Mouse (Mus musculus): ENCODE data around the gene Itgax. TPM values are rescaled to one million over a fixed set of nuclear protein-coding genes. Genes with fewer than 3 reads are reported as not detected.
"Not testable (repeated sequence)": the region's sequence is repeated elsewhere in the genome, so short reads cannot be mapped to it uniquely, and the experiment has no call there.

Gene Itgax
- polyA plus RNA-seq, 1 experiment, result 5.8 TPM

- Histone ChIP-seq H3K4me3 (ENCODE audit: low read depth, low read length) (no peak overlapping the region), H3K36me3 (ENCODE audit: control insufficient read depth, insufficient read depth, low read length) (no peaks in the 10 kb centered on the region), H3K27ac (ENCODE audit: insufficient read depth, low read depth, low read length) (peak overlapping the region; percentile 63), H3K27me3 (ENCODE audit: control insufficient read depth, insufficient read depth, low read length) (no peaks in the 10 kb centered on the region), H3K4me1 (ENCODE audit: control insufficient read depth, insufficient read depth, insufficient read length, low read length) (no peaks in the 10 kb centered on the region; the same call in 1 of the 2 replicates)
- WGBS, result 76% methylated on average over 2 of the region's 2 CpGs
- TF ChIP-seq CTCF (IDR thresholded peaks at IDR 0.05; ENCODE audit: extremely low read depth, insufficient read length, insufficient replicate concordance, low read depth, low read length) (no peak), POLR2A (IDR thresholded peaks at IDR 0.05; ENCODE audit: low read depth, low read length) (no peak)
Observed at GRCm38 (mm10) chr7:128133596-128133995, 4.2 kb downstream of the Itgax start.

- Histone ChIP-seq H3K27ac (ENCODE audit: insufficient read depth, low read depth, low read length) (no peak overlapping the region), H3K27me3 (ENCODE audit: control insufficient read depth, insufficient read depth, low read length) (no peaks in the 10 kb centered on the region), H3K4me3 (ENCODE audit: low read depth, low read length) (no peak overlapping the region), H3K36me3 (ENCODE audit: control insufficient read depth, insufficient read depth, low read length) (no peaks in the 10 kb centered on the region), H3K4me1 (ENCODE audit: control insufficient read depth, insufficient read depth, insufficient read length, low read length) (no peaks in the 10 kb centered on the region; the same call in 1 of the 2 replicates)
- TF ChIP-seq CTCF (IDR thresholded peaks at IDR 0.05; ENCODE audit: extremely low read depth, insufficient read length, insufficient replicate concordance, low read depth, low read length), result no peak
- no peak for TF ChIP-seq POLR2A (IDR thresholded peaks at IDR 0.05; ENCODE audit: low read depth, low read length)
- WGBS, result 60% methylated on average over 4 of the region's 4 CpGs
Observed at GRCm38 (mm10) chr7:128136927-128137326, 7.6 kb downstream of the Itgax start.

- Histone ChIP-seq H3K27ac (ENCODE audit: insufficient read depth, low read depth, low read length) (no peak overlapping the region), H3K4me3 (ENCODE audit: low read depth, low read length) (no peak overlapping the region), H3K4me1 (ENCODE audit: control insufficient read depth, insufficient read depth, insufficient read length, low read length) (no peaks in the 10 kb centered on the region), H3K27me3 (ENCODE audit: control insufficient read depth, insufficient read depth, low read length) (no peaks in the 10 kb centered on the region), H3K36me3 (ENCODE audit: control insufficient read depth, insufficient read depth, low read length) (no peaks in the 10 kb centered on the region)
- no peak for TF ChIP-seq CTCF (IDR thresholded peaks at IDR 0.05; ENCODE audit: extremely low read depth, insufficient read length, insufficient replicate concordance, low read depth, low read length)
- no peak for TF ChIP-seq POLR2A (IDR thresholded peaks at IDR 0.05; ENCODE audit: low read depth, low read length)
- 84% methylated on average over 6 of the region's 6 CpGs for WGBS
Observed at GRCm38 (mm10) chr7:128139611-128140010, 10.3 kb downstream of the Itgax start.

- 25% methylated on average over 8 of the region's 8 CpGs for WGBS
- Histone ChIP-seq H3K4me1 (ENCODE audit: control insufficient read depth, insufficient read depth, insufficient read length, low read length) (no peaks in the 10 kb centered on the region; the same call in 1 of the 2 replicates), H3K36me3 (ENCODE audit: control insufficient read depth, insufficient read depth, low read length) (no peaks in the 10 kb centered on the region), H3K27ac (ENCODE audit: insufficient read depth, low read depth, low read length) (no peak overlapping the region), H3K27me3 (ENCODE audit: control insufficient read depth, insufficient read depth, low read length) (no peaks in the 10 kb centered on the region), H3K4me3 (ENCODE audit: low read depth, low read length) (no peak overlapping the region)
- no peak for TF ChIP-seq CTCF (IDR thresholded peaks at IDR 0.05; ENCODE audit: extremely low read depth, insufficient read length, insufficient replicate concordance, low read depth, low read length)
- TF ChIP-seq POLR2A (IDR thresholded peaks at IDR 0.05; ENCODE audit: low read depth, low read length), result no peak
Observed at GRCm38 (mm10) chr7:128150970-128151369, 21.6 kb downstream of the Itgax start.

GRCm38 (mm10) chr7:128154076-128154475, 24.7 kb downstream of the Itgax start, which contains the start of gene Itgad:
Itgad (plus strand) TSS chr7:128154376.
- TF ChIP-seq POLR2A (IDR thresholded peaks at IDR 0.05; ENCODE audit: low read depth, low read length), result no peak
- TF ChIP-seq CTCF (IDR thresholded peaks at IDR 0.05; ENCODE audit: extremely low read depth, insufficient read length, insufficient replicate concordance, low read depth, low read length), result no peak
- no peak within 1 kb of the TSS for H3K4me3 ChIP-seq (ENCODE audit: low read depth, low read length)
- WGBS, result 97% methylated on average over 21 of the region's 21 CpGs
- H3K4me1 ChIP-seq (ENCODE audit: control insufficient read depth, insufficient read depth, insufficient read length, low read length), result no peaks in the 10 kb centered on the region; the same call in 1 of the 2 replicates
- H3K27me3 ChIP-seq (ENCODE audit: control insufficient read depth, insufficient read depth, low read length), result no peaks in the 10 kb centered on the region
- H3K27ac ChIP-seq (ENCODE audit: insufficient read depth, low read depth, low read length), result no peak within 1 kb of the TSS
- no peaks in the 10 kb centered on the region for H3K36me3 ChIP-seq (ENCODE audit: control insufficient read depth, insufficient read depth, low read length)

- TF ChIP-seq POLR2A (IDR thresholded peaks at IDR 0.05; ENCODE audit: low read depth, low read length), result no peak
- no peak for TF ChIP-seq CTCF (IDR thresholded peaks at IDR 0.05; ENCODE audit: extremely low read depth, insufficient read length, insufficient replicate concordance, low read depth, low read length)
- Histone ChIP-seq H3K27ac (ENCODE audit: insufficient read depth, low read depth, low read length) (no peak overlapping the region), H3K4me3 (ENCODE audit: low read depth, low read length) (no peak overlapping the region), H3K4me1 (ENCODE audit: control insufficient read depth, insufficient read depth, insufficient read length, low read length) (no peaks in the 10 kb centered on the region; the same call in 1 of the 2 replicates), H3K27me3 (ENCODE audit: control insufficient read depth, insufficient read depth, low read length) (no peaks in the 10 kb centered on the region), H3K36me3 (ENCODE audit: control insufficient read depth, insufficient read depth, low read length) (no peaks in the 10 kb centered on the region)
- WGBS, result 34% methylated on average over 10 of the region's 10 CpGs
Observed at GRCm38 (mm10) chr7:128154924-128155323, 25.6 kb downstream of the Itgax start.

GRCm38 (mm10) chr7:128158688-128159354, 29.5 kb downstream of the Itgax start:
- 43% methylated on average over 8 of the region's 8 CpGs for WGBS
- not testable (repeated sequence) for H3K4me1 ChIP-seq (ENCODE audit: control insufficient read depth, insufficient read depth, insufficient read length, low read length); H3K4me3 ChIP-seq (ENCODE audit: low read depth, low read length); H3K36me3 ChIP-seq (ENCODE audit: control insufficient read depth, insufficient read depth, low read length); H3K27me3 ChIP-seq (ENCODE audit: control insufficient read depth, insufficient read depth, low read length); H3K27ac ChIP-seq (ENCODE audit: insufficient read depth, low read depth, low read length)
